Mouse (Mus musculus) brain, adult 10 weeks (tissue): ENCODE measurements around the gene Slc38a6. TPM values are rescaled to one million over a fixed set of nuclear protein-coding genes. Genes with fewer than 3 reads are reported as not detected.

Experiments
- polyA plus RNA-seq: library from polyadenylated mRNA; stranded (reverse); fragments of 350-450 nt; fragmentation: Illumina TruSeq; extraction: RNeasy Lipid Tissue Mini Kit (QIAGEN cat#74804); gene quantifications from one replicate; pipeline ENCODE4 v1.2.3, GENCODE M21; 2015; ENCODE audit warnings: low read depth, low replicate concordance

Slc38a6 gene
- polyA plus RNA-seq = 12.2 TPM

DNA sequence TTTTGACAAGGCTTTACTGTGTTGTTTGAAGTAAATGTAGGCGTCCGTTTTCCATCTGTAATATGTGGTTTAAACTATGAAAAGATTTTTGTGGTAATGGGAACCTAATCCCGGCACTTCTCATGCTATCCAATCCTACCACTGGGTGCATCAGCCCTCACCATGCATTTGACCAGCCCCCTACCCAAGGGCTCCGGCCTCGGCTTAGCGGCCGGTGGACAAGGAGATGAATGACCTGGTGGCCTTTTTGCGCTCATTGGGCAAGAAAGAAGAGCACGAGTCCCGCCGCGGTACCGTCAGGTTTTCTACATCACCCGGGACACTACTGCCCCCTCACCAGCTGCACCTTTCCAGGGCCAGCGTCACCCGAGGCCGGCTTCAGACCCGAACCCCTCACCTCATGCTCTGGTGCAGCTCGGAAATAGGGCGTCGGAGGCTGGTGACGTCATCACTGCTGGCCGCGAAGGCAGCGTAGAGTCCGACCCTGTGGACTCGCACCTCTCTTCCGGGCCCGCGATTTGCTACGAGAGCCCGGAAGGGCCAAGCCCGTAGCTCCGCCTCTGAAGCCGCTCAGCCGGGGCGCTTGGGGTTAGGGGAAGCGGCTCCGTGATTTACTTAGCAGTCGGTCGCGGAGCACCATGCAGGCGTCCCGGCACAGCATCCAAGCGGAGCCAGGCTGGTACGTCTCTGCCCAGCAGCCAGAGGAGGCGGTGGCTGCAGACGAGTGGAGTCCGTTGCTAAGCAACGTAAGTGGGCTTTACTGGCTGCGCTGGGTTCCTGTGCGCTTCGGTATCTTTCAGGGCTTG, at the start of gene Slc38a6, which contains the start of gene Trmt5:
Slc38a6 (plus strand) TSS at position 493 of the 806 bp plus-strand sequence.
Trmt5 (minus strand) TSS at position 424 of the 806 bp plus-strand sequence.

Other genes starting within 250 kb of the Slc38a6 start
- 0.13 TPM for gene Six1, start 232.9 kb upstream of the Slc38a6 start, polyA plus RNA-seq
- 1.0 TPM for gene Six4, start 173.3 kb upstream of the Slc38a6 start, polyA plus RNA-seq
- gene Mnat1, start 163.1 kb upstream of the Slc38a6 start, polyA plus RNA-seq = 19.2 TPM
- gene Trmt5, start 69 bp upstream of the Slc38a6 start, polyA plus RNA-seq = 17.1 TPM